Mouse (Mus musculus): ENCODE measurements at regions not wholly inside any gene's neighbourhood (a gene's known extent, or its start where the extent isn't known, plus 50 kb on each side); places are given as distances from the start of the nearest gene placed in this dataset.

GRCm38 (mm10) chr8:126673038-126673740 is 79.4 kb upstream of the Irf2bp2 start:
- 72% methylated on average over 9 of the region's 9 CpGs for WGBS
- no peak overlapping the region for H3K27ac ChIP-seq (ENCODE audit: insufficient read depth, low read depth, low read length)
- H3K36me3 ChIP-seq (ENCODE audit: control insufficient read depth, insufficient read depth, low read length), result no peaks in the 10 kb centered on the region
- TF ChIP-seq POLR2A (IDR thresholded peaks at IDR 0.05; ENCODE audit: low read depth, low read length) (no peak), CTCF (conservative IDR thresholded peaks at IDR 0.05; ENCODE audit: insufficient read depth, insufficient read length, low read depth, low read length) (no peak)
- H3K27me3 ChIP-seq (replicated peaks; ENCODE audit: control insufficient read depth, insufficient read depth, low read length), result no peaks in the 10 kb centered on the region
- peaks cover 6% of the 10 kb centered on the region for H3K4me1 ChIP-seq (ENCODE audit: control insufficient read depth, insufficient read depth, low read length)
- H3K4me3 ChIP-seq (ENCODE audit: insufficient read depth, low read depth, low read length), result no peak overlapping the region
- no peak for DNase-seq

- no peak for DNase-seq
- WGBS, result 96% methylated on average over 11 of the region's 11 CpGs
- peaks cover 21% of the 10 kb centered on the region for H3K4me1 ChIP-seq (ENCODE audit: control insufficient read depth, insufficient read depth, low read length)
- no peak overlapping the region for H3K4me3 ChIP-seq (ENCODE audit: insufficient read depth, low read depth, low read length)
- TF ChIP-seq CTCF (conservative IDR thresholded peaks at IDR 0.05; ENCODE audit: insufficient read depth, insufficient read length, low read depth, low read length), result no peak
- TF ChIP-seq POLR2A (IDR thresholded peaks at IDR 0.05; ENCODE audit: low read depth, low read length), result no peak
- H3K27ac ChIP-seq (ENCODE audit: insufficient read depth, low read depth, low read length), result no peak overlapping the region
- H3K27me3 ChIP-seq (replicated peaks; ENCODE audit: control insufficient read depth, insufficient read depth, low read length), result no peaks in the 10 kb centered on the region
- no peaks in the 10 kb centered on the region for H3K36me3 ChIP-seq (ENCODE audit: control insufficient read depth, insufficient read depth, low read length)
Observed at GRCm38 (mm10) chr8:126671594-126671993, 77.8 kb upstream of the Irf2bp2 start.

- Histone ChIP-seq H3K27me3 (replicated peaks; ENCODE audit: control insufficient read depth, insufficient read depth, low read length) (no peaks in the 10 kb centered on the region), H3K27ac (ENCODE audit: insufficient read depth, low read depth, low read length) (no peak overlapping the region), H3K36me3 (ENCODE audit: control insufficient read depth, insufficient read depth, low read length) (no peaks in the 10 kb centered on the region), H3K4me1 (ENCODE audit: control insufficient read depth, insufficient read depth, low read length) (peaks cover 29% of the 10 kb centered on the region), H3K4me3 (ENCODE audit: insufficient read depth, low read depth, low read length) (no peak overlapping the region)
- no peak for DNase-seq
- WGBS, result 98% methylated on average over 9 of the region's 9 CpGs
- TF ChIP-seq CTCF (conservative IDR thresholded peaks at IDR 0.05; ENCODE audit: insufficient read depth, insufficient read length, low read depth, low read length), result no peak
- TF ChIP-seq POLR2A (IDR thresholded peaks at IDR 0.05; ENCODE audit: low read depth, low read length), result no peak
Observed at GRCm38 (mm10) chr8:126669919-126670318, 76.1 kb upstream of the Irf2bp2 start.

- Histone ChIP-seq H3K4me1 (ENCODE audit: control insufficient read depth, insufficient read depth, low read length) (peaks cover 32% of the 10 kb centered on the region), H3K4me3 (ENCODE audit: insufficient read depth, low read depth, low read length) (no peak overlapping the region), H3K27ac (ENCODE audit: insufficient read depth, low read depth, low read length) (no peak overlapping the region), H3K36me3 (ENCODE audit: control insufficient read depth, insufficient read depth, low read length) (no peaks in the 10 kb centered on the region), H3K27me3 (replicated peaks; ENCODE audit: control insufficient read depth, insufficient read depth, low read length) (no peaks in the 10 kb centered on the region)
- TF ChIP-seq POLR2A (IDR thresholded peaks at IDR 0.05; ENCODE audit: low read depth, low read length), result no peak
- TF ChIP-seq CTCF (conservative IDR thresholded peaks at IDR 0.05; ENCODE audit: insufficient read depth, insufficient read length, low read depth, low read length), result no peak
- 61% methylated on average over 6 of the region's 6 CpGs for WGBS
- peak; percentile 74 for DNase-seq
Observed at GRCm38 (mm10) chr8:126669154-126669553, 75.4 kb upstream of the Irf2bp2 start.

GRCm38 (mm10) chr8:126668657-126669025 is 74.9 kb upstream of the Irf2bp2 start:
- Histone ChIP-seq H3K4me1 (ENCODE audit: control insufficient read depth, insufficient read depth, low read length) (peaks cover 37% of the 10 kb centered on the region), H3K4me3 (ENCODE audit: insufficient read depth, low read depth, low read length) (no peak overlapping the region), H3K27me3 (replicated peaks; ENCODE audit: control insufficient read depth, insufficient read depth, low read length) (no peaks in the 10 kb centered on the region), H3K36me3 (ENCODE audit: control insufficient read depth, insufficient read depth, low read length) (no peaks in the 10 kb centered on the region), H3K27ac (ENCODE audit: insufficient read depth, low read depth, low read length) (peak overlapping the region; percentile 45; the same call in 1 of the 2 replicates)
- no peak for TF ChIP-seq POLR2A (IDR thresholded peaks at IDR 0.05; ENCODE audit: low read depth, low read length)
- TF ChIP-seq CTCF (conservative IDR thresholded peaks at IDR 0.05; ENCODE audit: insufficient read depth, insufficient read length, low read depth, low read length), result no peak
- DNase-seq, result no peak
- WGBS, result 82% methylated on average over 5 of the region's 5 CpGs

- WGBS, result 35% methylated on average over 16 of the region's 16 CpGs
- Histone ChIP-seq H3K4me3 (ENCODE audit: insufficient read depth, low read depth, low read length) (no peak overlapping the region), H3K27ac (ENCODE audit: insufficient read depth, low read depth, low read length) (peak overlapping the region; percentile 96), H3K27me3 (replicated peaks; ENCODE audit: control insufficient read depth, insufficient read depth, low read length) (no peaks in the 10 kb centered on the region), H3K36me3 (ENCODE audit: control insufficient read depth, insufficient read depth, low read length) (no peaks in the 10 kb centered on the region), H3K4me1 (ENCODE audit: control insufficient read depth, insufficient read depth, low read length) (peaks cover 42% of the 10 kb centered on the region)
- TF ChIP-seq CTCF (conservative IDR thresholded peaks at IDR 0.05; ENCODE audit: insufficient read depth, insufficient read length, low read depth, low read length) (no peak), POLR2A (IDR thresholded peaks at IDR 0.05; ENCODE audit: low read depth, low read length) (no peak)
- DNase-seq, result peak; percentile 96
Observed at GRCm38 (mm10) chr8:126667721-126668656, 74.2 kb upstream of the Irf2bp2 start.

Measured in kidney, adult 2 months (tissue).